Mouse (Mus musculus): ENCODE measurements around the gene Plgrkt. TPM values are rescaled to one million over a fixed set of nuclear protein-coding genes. Genes with fewer than 3 reads are reported as not detected.

Gene Plgrkt
- polyA plus RNA-seq, 1 experiment from 2014 or later = 40.6 TPM

DNA sequence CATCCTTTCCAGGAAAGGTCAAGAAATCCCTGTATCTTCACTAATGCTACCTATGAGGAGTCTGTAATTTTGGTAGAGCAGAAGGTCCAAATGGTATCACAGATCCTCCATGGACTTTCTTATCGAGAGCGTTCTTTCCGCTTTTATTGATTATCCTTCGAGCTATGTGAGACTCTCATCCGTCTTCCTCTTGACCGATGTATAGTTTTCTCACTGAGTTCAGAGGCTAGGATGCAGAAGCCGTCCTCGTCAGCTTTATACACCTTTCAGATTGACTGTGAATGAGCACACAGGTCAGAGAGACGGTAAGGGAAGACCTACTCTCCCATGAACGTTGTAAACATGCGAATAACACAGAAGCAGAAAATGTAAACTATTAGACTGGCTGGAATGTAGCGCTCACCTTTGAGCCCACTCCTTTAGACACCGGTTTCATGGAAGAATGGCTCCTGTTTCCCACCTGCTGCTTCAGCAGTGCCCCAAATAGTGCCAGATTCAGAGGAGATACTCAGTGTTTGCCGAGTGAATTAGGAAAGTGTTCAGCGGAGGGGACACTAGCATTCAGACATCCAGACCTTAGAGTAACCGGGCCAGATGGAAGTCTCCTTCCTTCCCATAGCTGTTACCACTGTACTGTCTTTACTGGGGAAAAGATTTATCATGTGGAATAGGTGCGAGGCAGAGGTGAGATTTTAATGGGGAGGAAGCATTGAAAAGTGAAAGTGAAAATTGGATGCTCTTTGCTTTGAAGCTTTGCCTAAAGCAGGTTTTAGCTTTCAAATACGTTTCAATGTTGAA, 4.3 kb upstream of the Plgrkt start:
- H3K4me3 ChIP-seq (ENCODE audit: low read depth, low read length) = no peak overlapping the region
- H3K4me2 ChIP-seq = no peak overlapping the region

GRCm38 (mm10) chr19:29370545-29371283, 3.5 kb upstream of the Plgrkt start:
- H3K27me3 ChIP-seq (ENCODE audit: insufficient read depth, low read length) = no peaks in the 10 kb centered on the region
- no peaks in the 10 kb centered on the region for H3K36me3 ChIP-seq (ENCODE audit: insufficient read depth)
- WGBS = 82% methylated on average over 7 of the region's 7 CpGs
- H3K9ac ChIP-seq = no peak overlapping the region
- DNase-seq (no peak), ATAC-seq (ENCODE audit: insufficient read depth) (no peak)
- H3K4me2 ChIP-seq = no peak overlapping the region
- TF ChIP-seq CTCF (IDR thresholded peaks at IDR 0.05; ENCODE audit: low read depth) = no peak
- no peak overlapping the region for H3K27ac ChIP-seq (ENCODE audit: low read depth)
- 0 out of 2 replicates have a peak, but pooled peaks cover 3% of the 10 kb centered on the region for H3K4me1 ChIP-seq (ENCODE audit: insufficient read depth)
- H3K9me3 ChIP-seq (ENCODE audit: low read depth, low read length) = no peaks in the 10 kb centered on the region
- no peak overlapping the region for H3K4me3 ChIP-seq (ENCODE audit: low read depth, low read length)

More for the DNA sequence above, 4.3 kb upstream of the Plgrkt start:
- Histone ChIP-seq H3K4me1 (ENCODE audit: insufficient read depth) (0 out of 2 replicates have a peak, but pooled peaks cover 2% of the 10 kb centered on the region), H3K9me3 (ENCODE audit: low read depth, low read length) (no peaks in the 10 kb centered on the region), H3K27ac (ENCODE audit: low read depth) (no peak overlapping the region), H3K9ac (no peak overlapping the region), H3K27me3 (ENCODE audit: insufficient read depth, low read length) (no peaks in the 10 kb centered on the region), H3K36me3 (ENCODE audit: insufficient read depth) (no peaks in the 10 kb centered on the region)
- no peak for DNase-seq
- no peak for ATAC-seq (ENCODE audit: insufficient read depth)
- TF ChIP-seq CTCF (IDR thresholded peaks at IDR 0.05; ENCODE audit: low read depth) = no peak
- 64% methylated on average over 18 of the region's 18 CpGs for WGBS

- H3K4me1 ChIP-seq (ENCODE audit: insufficient read depth) = 0 out of 2 replicates have a peak, but pooled peaks cover 3% of the 10 kb centered on the region
- H3K36me3 ChIP-seq (ENCODE audit: insufficient read depth) = no peaks in the 10 kb centered on the region
- no peak overlapping the region for H3K4me3 ChIP-seq (ENCODE audit: low read depth, low read length)
- no peak overlapping the region for H3K27ac ChIP-seq (ENCODE audit: low read depth)
- no peaks in the 10 kb centered on the region for H3K9me3 ChIP-seq (ENCODE audit: low read depth, low read length)
- WGBS = 57% methylated on average over 12 of the region's 12 CpGs
- no peak overlapping the region for H3K4me2 ChIP-seq
- no peaks in the 10 kb centered on the region for H3K27me3 ChIP-seq (ENCODE audit: insufficient read depth, low read length)
- TF ChIP-seq CTCF (IDR thresholded peaks at IDR 0.05; ENCODE audit: low read depth) = no peak
- DNase-seq = no peak
- no peak overlapping the region for H3K9ac ChIP-seq
- ATAC-seq (ENCODE audit: insufficient read depth) = no peak
These were observed 2.9 kb upstream of the Plgrkt start for GRCm38 (mm10) chr19:29370112-29370511.

DNA sequence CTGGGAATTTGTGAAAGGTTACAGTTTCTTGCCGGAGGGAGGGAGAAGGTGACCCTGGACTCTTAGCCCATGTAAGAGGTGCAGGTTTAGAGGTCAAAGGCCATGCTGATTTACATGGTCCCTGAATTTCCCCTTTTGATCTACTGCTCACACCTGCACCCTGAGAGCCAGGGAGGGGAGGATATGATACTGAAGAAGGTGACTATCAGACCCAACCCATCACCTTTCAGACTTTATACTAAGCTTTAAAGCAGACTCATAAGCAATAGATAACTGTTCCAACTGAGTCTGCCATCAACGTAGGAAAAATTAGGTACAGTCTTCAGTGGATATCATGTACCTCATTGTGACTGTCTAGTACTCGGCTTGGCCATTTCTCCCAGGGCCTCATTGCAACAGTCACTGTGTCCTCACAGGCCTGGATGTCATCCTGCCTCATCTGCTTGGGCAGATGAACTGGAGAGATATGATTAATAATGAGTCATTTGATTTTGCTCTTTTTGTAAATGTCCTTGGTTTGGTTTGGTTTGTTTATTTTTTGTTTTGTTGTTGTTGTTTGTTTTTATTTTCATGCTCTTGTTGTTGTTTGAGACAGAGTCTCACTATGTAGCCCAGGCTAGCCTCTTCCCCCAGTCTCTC, 1.6 kb upstream of the Plgrkt start:
- Histone ChIP-seq H3K9me3 (ENCODE audit: low read depth, low read length) (no peaks in the 10 kb centered on the region), H3K9ac (no peak overlapping the region), H3K36me3 (ENCODE audit: insufficient read depth) (no peaks in the 10 kb centered on the region), H3K27ac (ENCODE audit: low read depth) (no peak overlapping the region), H3K27me3 (ENCODE audit: insufficient read depth, low read length) (no peaks in the 10 kb centered on the region), H3K4me1 (ENCODE audit: insufficient read depth) (0 out of 2 replicates have a peak, but pooled peaks cover 3% of the 10 kb centered on the region), H3K4me2 (no peak overlapping the region), H3K4me3 (ENCODE audit: low read depth, low read length) (no peak overlapping the region)
- ATAC-seq (ENCODE audit: insufficient read depth) (no peak), DNase-seq (no peak)
- 86% methylated on average over 3 of the region's 3 CpGs for WGBS
- no peak for TF ChIP-seq CTCF (IDR thresholded peaks at IDR 0.05; ENCODE audit: low read depth)

DNA sequence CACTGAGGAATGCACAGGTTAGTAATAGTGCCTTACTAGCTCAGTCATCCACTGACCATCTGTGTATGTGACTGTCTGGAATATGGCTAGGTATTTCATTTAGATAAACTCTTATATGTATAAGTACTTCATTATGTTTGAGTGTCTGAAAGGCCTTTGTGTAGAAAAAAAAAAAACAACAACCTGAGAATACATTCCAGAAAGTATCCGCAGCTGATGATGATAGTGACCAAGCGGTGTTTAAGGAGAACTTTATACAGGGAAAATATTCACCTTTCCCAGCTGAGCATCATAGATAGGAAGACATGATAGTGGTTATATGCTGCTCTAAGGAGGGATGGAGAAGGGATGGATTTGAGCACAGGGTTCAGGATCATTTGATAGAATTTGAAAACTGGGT, 851 bp upstream of the Plgrkt start:
- no peak for TF ChIP-seq CTCF (IDR thresholded peaks at IDR 0.05; ENCODE audit: low read depth)
- Histone ChIP-seq H3K4me1 (ENCODE audit: insufficient read depth) (0 out of 2 replicates have a peak, but pooled peaks cover 3% of the 10 kb centered on the region), H3K9me3 (ENCODE audit: low read depth, low read length) (no peaks in the 10 kb centered on the region), H3K27me3 (ENCODE audit: insufficient read depth, low read length) (no peaks in the 10 kb centered on the region), H3K36me3 (ENCODE audit: insufficient read depth) (no peaks in the 10 kb centered on the region), H3K4me2 (no peak overlapping the region), H3K9ac (no peak overlapping the region), H3K27ac (ENCODE audit: low read depth) (no peak overlapping the region), H3K4me3 (ENCODE audit: low read depth, low read length) (no peak overlapping the region)
- no peak for DNase-seq
- WGBS = 83% methylated on average over 2 of the region's 2 CpGs
- ATAC-seq (ENCODE audit: insufficient read depth) = no peak

DNA sequence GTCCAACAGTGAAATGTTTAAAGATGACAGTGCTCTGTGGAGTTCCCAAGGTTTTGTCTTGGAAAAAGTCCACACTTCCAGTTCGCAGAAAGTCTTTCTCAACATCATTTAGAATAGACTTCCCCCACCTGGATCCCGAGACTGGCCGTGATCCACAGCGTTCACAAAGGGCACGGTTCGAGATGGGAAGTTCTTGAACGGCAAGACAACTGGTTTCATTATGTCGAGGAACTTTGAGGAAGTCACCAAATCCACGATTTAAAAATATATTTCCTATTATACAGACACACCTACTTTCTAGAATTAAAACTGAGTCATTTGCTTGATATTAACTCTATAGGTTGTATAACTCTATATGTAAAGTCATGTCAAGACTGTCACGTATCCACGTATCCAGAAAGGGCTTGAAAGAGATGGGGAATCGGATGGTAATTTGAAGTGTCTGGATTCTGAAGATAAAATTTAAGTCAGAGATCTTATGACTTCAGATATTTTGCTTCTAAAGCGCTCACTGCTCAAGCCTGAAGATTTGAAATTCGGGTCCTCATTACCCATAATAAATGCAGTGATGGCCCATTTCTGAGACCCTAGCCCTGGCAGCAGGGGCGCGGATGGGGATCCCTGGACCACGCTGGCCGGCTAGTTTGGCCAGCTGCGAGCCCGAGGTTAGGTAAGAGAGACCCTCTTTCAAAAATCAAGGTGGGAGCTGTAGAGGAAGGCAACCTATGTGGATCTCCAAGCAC, 793 bp downstream of the Plgrkt start:
- ATAC-seq (ENCODE audit: insufficient read depth) (no peak), DNase-seq (no peak)
- H3K36me3 ChIP-seq (ENCODE audit: insufficient read depth) = no peaks in the 10 kb centered on the region
- WGBS = 49% methylated on average over 20 of the region's 20 CpGs
- no peak for TF ChIP-seq CTCF (IDR thresholded peaks at IDR 0.05; ENCODE audit: low read depth)
- peak overlapping the region; percentile 52 for H3K4me3 ChIP-seq (ENCODE audit: low read depth, low read length)
- H3K4me2 ChIP-seq = peak overlapping the region; percentile 85
- no peaks in the 10 kb centered on the region for H3K9me3 ChIP-seq (ENCODE audit: low read depth, low read length)
- no peaks in the 10 kb centered on the region for H3K27me3 ChIP-seq (ENCODE audit: insufficient read depth, low read length)
- H3K9ac ChIP-seq = peak overlapping the region; percentile 45
- H3K27ac ChIP-seq (ENCODE audit: low read depth) = no peak overlapping the region
- 0 out of 2 replicates have a peak, but pooled peaks cover 3% of the 10 kb centered on the region for H3K4me1 ChIP-seq (ENCODE audit: insufficient read depth)
